Mouse (Mus musculus) myocyte (in vitro differentiated cells): ENCODE data around the gene Ugt1a2.

Source experiments
- CEBPB ChIP-seq: IDR thresholded peaks from 2 replicates; pipeline ENCODE4 v1.6.1; 2011; ENCODE audit warnings: mild to moderate bottlenecking, moderate library complexity; ENCODE audit not compliant: poor library complexity, insufficient read depth, severe bottlenecking
- E2F4 ChIP-seq: IDR thresholded peaks from one replicate; pipeline ENCODE4 v1.6.1; 2011; ENCODE audit warnings: mild to moderate bottlenecking, control low read depth, moderate library complexity; ENCODE audit not compliant: insufficient read depth
- MAX ChIP-seq: IDR thresholded peaks from one replicate; pipeline ENCODE4 v1.6.1; 2011; ENCODE audit warnings: low read depth, mild to moderate bottlenecking, control low read depth
- MYOD1 ChIP-seq, 3 experiments: IDR thresholded peaks; one replicate each; pipeline ENCODE4 v1.6.1; 2011; ENCODE audit warnings: control low read depth in 2 of 3, low read depth in 2 of 3, mild to moderate bottlenecking in 2 of 3, moderate library complexity in 1 of 3; ENCODE audit not compliant: insufficient read length in 2 of 3, control insufficient read depth in 1 of 3
- POLR2A ChIP-seq: IDR thresholded peaks from one replicate; pipeline ENCODE4 v1.6.1; 2011; ENCODE audit warnings: low read depth, mild to moderate bottlenecking, control low read depth, moderate library complexity; ENCODE audit not compliant: insufficient read length
- POLR2AphosphoS2 ChIP-seq: IDR thresholded peaks from one replicate; pipeline ENCODE4 v1.6.1; 2011; ENCODE audit warnings: low read depth, control low read depth; ENCODE audit not compliant: insufficient read length
- REST ChIP-seq: IDR thresholded peaks from one replicate; pipeline ENCODE4 v1.6.1; 2011; ENCODE audit warnings: mild to moderate bottlenecking, control low read depth, moderate library complexity; ENCODE audit not compliant: insufficient read depth, insufficient read length
- USF1 ChIP-seq: IDR thresholded peaks from one replicate; pipeline ENCODE4 v1.6.1; 2011; ENCODE audit warnings: low read depth, mild to moderate bottlenecking, control low read depth, moderate library complexity

GRCm38 (mm10) chr1:88213061-88213460 is 12.7 kb downstream of the Ugt1a2 start:
- TF ChIP-seq POLR2A (no peak), MYOD1 (IDR thresholded peaks at IDR 0.05; ENCODE audit: control insufficient read depth in 1 of 3, insufficient read length in 2 of 3, low read depth in 2 of 3) (no peak), E2F4 (no peak), POLR2AphosphoS2 (no peak), USF1 (no peak), MAX (no peak), REST (no peak), CEBPB (no peak)
